Mouse (Mus musculus) lung, postnatal 10 days (tissue): ENCODE data around the gene Auts2.

Experiments used
- DNase-seq: peaks from one replicate; pipeline ENCODE4 v3.0.0; 2021

The Auts2 gene

GRCm38 (mm10) chr5:131643176-131644174 lies 899.7 kb downstream of the Auts2 start:
- DNase-seq = no peak

- DNase-seq = no peak
Measured at GRCm38 (mm10) chr5:131642752-131643151, 900.4 kb downstream of the Auts2 start.

- DNase-seq = no peak
Measured at GRCm38 (mm10) chr5:131636431-131636830, 906.7 kb downstream of the Auts2 start.

- DNase-seq = no peak
Measured at GRCm38 (mm10) chr5:131634731-131635130, 908.4 kb downstream of the Auts2 start.

GRCm38 (mm10) chr5:131631998-131632379 lies 911.2 kb downstream of the Auts2 start:
- no peak for DNase-seq

GRCm38 (mm10) chr5:131631038-131631997 lies 911.8 kb downstream of the Auts2 start:
- DNase-seq = no peak

GRCm38 (mm10) chr5:131630577-131630976 lies 912.6 kb downstream of the Auts2 start:
- no peak for DNase-seq

GRCm38 (mm10) chr5:131616113-131616876 lies 926.8 kb downstream of the Auts2 start:
- DNase-seq = peak; percentile 26

GRCm38 (mm10) chr5:131614238-131614637 lies 928.9 kb downstream of the Auts2 start:
- no peak for DNase-seq

- peak; percentile 13 for DNase-seq
Measured at GRCm38 (mm10) chr5:131613301-131613700, 929.8 kb downstream of the Auts2 start.

GRCm38 (mm10) chr5:131610702-131611101 lies 932.4 kb downstream of the Auts2 start:
- DNase-seq = no peak

- no peak for DNase-seq
Measured at GRCm38 (mm10) chr5:131606786-131607185, 936.4 kb downstream of the Auts2 start.

- DNase-seq = no peak
Measured at GRCm38 (mm10) chr5:131601934-131602692, 941.0 kb downstream of the Auts2 start.

GRCm38 (mm10) chr5:131600325-131601125 lies 942.6 kb downstream of the Auts2 start:
- DNase-seq = peak; percentile 69

GRCm38 (mm10) chr5:131597503-131597902 lies 945.6 kb downstream of the Auts2 start:
- DNase-seq = no peak

- no peak for DNase-seq
Measured at GRCm38 (mm10) chr5:131596591-131596990, 946.6 kb downstream of the Auts2 start.

- no peak for DNase-seq
Measured at GRCm38 (mm10) chr5:131595730-131596129, 947.4 kb downstream of the Auts2 start.

- no peak for DNase-seq
Measured at GRCm38 (mm10) chr5:131594597-131594996, 948.5 kb downstream of the Auts2 start.

- DNase-seq = no peak
Measured at GRCm38 (mm10) chr5:131593261-131593660, 949.9 kb downstream of the Auts2 start.

- DNase-seq = no peak
Measured at GRCm38 (mm10) chr5:131589948-131590467, 953.1 kb downstream of the Auts2 start.

GRCm38 (mm10) chr5:131586332-131586700 lies 956.8 kb downstream of the Auts2 start:
- no peak for DNase-seq
